In the genomic region with DNA sequence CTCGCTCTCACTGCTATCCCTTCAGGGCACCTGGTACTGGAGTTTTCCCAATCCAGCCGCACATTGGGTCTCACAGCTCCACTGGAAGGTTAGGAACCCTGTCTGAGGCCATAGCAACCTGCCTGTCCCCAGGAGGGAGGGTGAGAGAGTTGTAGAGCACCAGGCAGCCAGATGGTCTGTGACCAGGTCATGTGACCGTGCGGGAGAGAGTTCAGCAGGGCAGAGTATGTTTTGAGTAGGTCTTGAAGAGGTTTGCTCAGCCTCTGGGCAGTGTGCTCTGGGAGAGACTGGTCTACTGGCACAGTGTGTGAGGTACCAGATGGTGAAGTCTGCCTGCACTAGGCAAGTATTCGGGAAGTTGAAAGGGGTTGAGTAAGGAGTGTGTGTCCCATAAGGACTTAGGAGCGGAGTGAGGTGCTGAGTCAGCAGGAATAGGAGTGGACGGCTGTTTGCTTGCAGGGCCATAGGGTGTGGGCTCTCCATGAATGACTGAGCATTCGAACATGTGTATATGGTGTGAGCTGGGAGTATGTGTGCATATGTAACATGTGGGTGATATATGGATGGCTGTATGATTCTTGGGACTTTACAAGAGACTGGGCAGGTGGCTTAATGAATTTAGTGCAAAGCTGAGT, we compare ENCODE assay signal across 10 mouse cellular contexts.
DNase-seq lines count a peak whose midpoint lies in the region; ATAC-seq lines count a peak whose summit lies in the region.
"Had no signal": no experiment of that assay in that cellular context is flagged by ENCODE, and none has a peak within 500 bp of the region (broad histone marks: within the 10 kb centered on the region; RNA-seq: fewer than 3 reads in every experiment).

No protein-coding gene starts in this region.

- H3K9ac ChIP-seq in limb, embryonic 11.5 days (ENCODE audit: low read length) = no peak overlapping the region
- H3K9ac ChIP-seq: limb, embryonic 13.5 days had no signal

- H3K4me2 ChIP-seq in limb, embryonic 11.5 days (ENCODE audit: low read depth, severe bottlenecking) = no peak overlapping the region
- H3K4me2 ChIP-seq: limb, embryonic 13.5 days had no signal

- intact Hi-C loops in gastrocnemius, postnatal 36 days (cut with DNase I) = no loop called here
- intact Hi-C loops in gastrocnemius, postnatal 14 days (cut with DNase I; ENCODE audit: low total_unique reads) = no loop called here

- no peaks in the 10 kb centered on the region for H3K36me3 ChIP-seq in limb, embryonic 11.5 days (ENCODE audit: control insufficient read depth, insufficient read depth, low read length)
- H3K36me3 ChIP-seq: limb, embryonic 13.5 days had no signal

- 54% methylated on average over 8 of the region's 8 CpGs for WGBS in limb, embryonic 11.5 days

- H3K27me3 ChIP-seq in limb, embryonic 11.5 days (ENCODE audit: control insufficient read depth, insufficient read depth, low read length) = no peaks in the 10 kb centered on the region
- H3K27me3 ChIP-seq: limb, embryonic 13.5 days had no signal

- no peaks in the 10 kb centered on the region for H3K9me3 ChIP-seq in limb, embryonic 11.5 days (ENCODE audit: control insufficient read depth, low read length)
- H3K9me3 ChIP-seq: limb, embryonic 13.5 days had no signal

- H3K27ac ChIP-seq in limb, embryonic 11.5 days (replicated peaks; ENCODE audit: low read depth, low read length) = no peak overlapping the region
- H3K27ac ChIP-seq: limb, embryonic 13.5 days had no signal

- no peak for ATAC-seq in limb, embryonic 11.5 days (ENCODE audit: insufficient number of reproducible peaks, low FRiP score, low TSS enrichment, low read depth)

- H3K4me3 ChIP-seq in limb, embryonic 11.5 days (ENCODE audit: low read depth, low read length) = no peak overlapping the region
- H3K4me3 ChIP-seq: limb, embryonic 13.5 days had no signal

- H3K4me1 ChIP-seq in limb, embryonic 11.5 days (ENCODE audit: control insufficient read depth, insufficient read depth, low read length) = peaks cover 2% of the 10 kb centered on the region; the same call in 1 of the 2 replicates

- DNase-seq in cerebellum, adult 9-11 months = peak; percentile 41
- no peak for DNase-seq in cerebellum, adult 11 months
- DNase-seq in ovary, postnatal 36 days (ENCODE audit: low spot score) = peak; percentile 0
- no peak for DNase-seq in ovary, adult 18-20 months (ENCODE audit: low spot score)
- peak; percentile 35 for DNase-seq in limb, embryonic 11.5 days (ENCODE audit: low spot score)
- DNase-seq in gastrocnemius, postnatal 36 days = no peak
- DNase-seq in layer of hippocampus, postnatal 10 days (ENCODE audit: low spot score in 2 of 2) = no peak
- no peak for DNase-seq in gastrocnemius, postnatal 14 days
- DNase-seq: gastrocnemius, postnatal 25 days had no signal

Comparison
In these comparisons a context has a peak if more than half of its experiments do, and no peak if none do; other contexts are left out.
1. DNase-seq: peak in cerebellum, adult 9-11 months (single experiment), ovary, postnatal 36 days (single experiment) and limb, embryonic 11.5 days (single experiment); none in cerebellum, adult 11 months (single experiment), ovary, adult 18-20 months (single experiment), gastrocnemius, postnatal 36 days (0 of 2), layer of hippocampus, postnatal 10 days (0 of 2) and gastrocnemius, postnatal 14 days (single experiment).